Mouse (Mus musculus) cerebellum, adult (tissue): ENCODE measurements at regions not wholly inside any gene's neighbourhood (a gene's known extent, or its start where the extent isn't known, plus 50 kb on each side); places are given as distances from the start of the nearest gene placed in this dataset.

Experiments
- ATAC-seq: cut with Nextera tagmentation; 2 replicates; pipeline ENCODE4 v1.9.2; 2017; ENCODE audit warnings: mild to moderate bottlenecking, moderate library complexity, mixed read lengths; ENCODE audit not compliant: insufficient number of reproducible peaks, low FRiP score, low TSS enrichment

- ATAC-seq: no peak
Observed at GRCm38 (mm10) chr2:51250798-51251197, 101.9 kb upstream of the Rnd3 start.

GRCm38 (mm10) chr2:51241573-51241972 lies 92.7 kb upstream of the Rnd3 start:
- no peak for ATAC-seq

GRCm38 (mm10) chr2:51240000-51240399 lies 91.1 kb upstream of the Rnd3 start:
- no peak for ATAC-seq

GRCm38 (mm10) chr2:51238992-51239391 lies 90.1 kb upstream of the Rnd3 start:
- ATAC-seq: no peak

GRCm38 (mm10) chr2:51238131-51238931 lies 89.4 kb upstream of the Rnd3 start:
- ATAC-seq: no peak

- ATAC-seq: no peak
Observed at GRCm38 (mm10) chr2:51237451-51237850, 88.5 kb upstream of the Rnd3 start.

GRCm38 (mm10) chr2:51236852-51237251 lies 87.9 kb upstream of the Rnd3 start:
- no peak for ATAC-seq

- no peak for ATAC-seq
Observed at GRCm38 (mm10) chr2:51234427-51234826, 85.5 kb upstream of the Rnd3 start.

- no peak for ATAC-seq
Observed at GRCm38 (mm10) chr2:51222851-51223250, 73.9 kb upstream of the Rnd3 start.

- ATAC-seq: no peak
Observed at GRCm38 (mm10) chr2:51219714-51220113, 70.8 kb upstream of the Rnd3 start.

GRCm38 (mm10) chr2:51207150-51208022 lies 58.5 kb upstream of the Rnd3 start:
- no peak for ATAC-seq

- no peak for ATAC-seq
Observed at GRCm38 (mm10) chr2:51206332-51206731, 57.4 kb upstream of the Rnd3 start.
